Mouse (Mus musculus): ENCODE results near the gene Ptar1.
"Not testable (repeated sequence)": the region's sequence is repeated elsewhere in the genome, so short reads cannot be mapped to it uniquely, and the experiment has no call there.

The Ptar1 gene

GRCm38 (mm10) chr19:23687296-23688021 lies at the start of gene Ptar1:
Gene Ptar1 (plus strand): TSS chr19:23687429.
- DNase-seq (ENCODE audit: low spot score), result peak; percentile 81

- no peak for DNase-seq (ENCODE audit: low spot score)
These were observed 43.4 kb upstream of the Ptar1 start for GRCm38 (mm10) chr19:23643819-23644218.

DNA sequence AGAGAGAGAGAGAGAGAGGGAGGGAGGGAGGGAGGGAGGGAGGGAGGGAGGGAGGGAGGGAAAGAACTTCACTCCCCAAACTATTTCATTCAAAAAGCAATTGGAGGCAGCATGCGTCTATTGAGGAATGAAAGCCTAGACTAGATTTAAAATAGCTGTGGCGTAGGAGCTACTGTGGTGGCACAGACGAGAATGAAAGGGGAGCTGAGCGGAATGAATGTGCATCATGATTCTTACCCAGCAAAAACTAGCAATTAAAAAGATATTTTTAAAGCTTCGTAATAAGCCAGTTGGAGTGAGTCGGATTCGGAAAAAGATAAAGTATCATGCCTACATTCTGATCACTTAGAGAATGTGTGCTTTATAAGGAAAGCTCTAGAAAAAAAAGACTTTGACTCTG lies 41.9 kb upstream of the Ptar1 start:
- no peak for DNase-seq (ENCODE audit: low spot score)

DNA sequence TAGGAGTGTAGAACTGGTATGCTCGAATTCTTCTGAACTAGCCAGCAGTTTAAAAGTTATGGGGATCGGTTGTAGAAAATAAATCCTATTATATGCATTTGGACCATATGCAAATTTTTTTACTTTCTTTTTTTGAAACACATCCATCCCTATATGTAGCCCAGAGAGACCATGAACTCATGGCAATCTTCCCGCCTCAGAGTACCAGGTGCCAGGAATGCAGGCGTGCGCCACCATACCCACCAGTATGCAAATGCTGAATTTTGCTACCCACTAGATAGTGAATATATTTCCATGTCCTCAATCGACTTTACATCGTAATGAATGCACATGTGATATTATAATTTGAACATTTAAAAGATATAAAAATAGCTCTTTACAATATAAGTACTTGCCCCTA lies 39.9 kb upstream of the Ptar1 start:
- no peak for DNase-seq (ENCODE audit: low spot score)

DNA sequence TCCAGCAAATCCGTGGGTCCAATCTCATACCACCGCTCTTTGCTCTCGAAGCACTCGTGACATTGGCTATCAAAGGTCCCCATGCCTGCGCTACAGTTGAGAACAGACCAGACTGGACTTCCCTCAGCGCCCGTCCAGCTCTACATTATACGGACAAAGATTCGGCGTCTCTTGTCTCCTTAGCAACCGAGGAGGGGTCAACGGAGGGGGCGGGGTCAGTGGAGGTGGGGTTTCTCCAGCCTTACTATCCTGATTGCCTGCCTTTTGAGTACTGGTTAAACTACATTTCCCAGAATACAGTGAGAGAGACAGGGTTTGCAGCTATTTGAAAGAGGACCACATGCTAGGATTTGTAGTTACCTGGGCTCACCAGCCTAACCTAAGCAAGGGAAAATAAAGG lies 34.6 kb upstream of the Ptar1 start, which contains the start of gene 1700028P14Rik:
TSS of gene 1700028P14Rik (minus strand) at position 169 of the 400 bp plus-strand sequence.
- DNase-seq (ENCODE audit: low spot score), result no peak

GRCm38 (mm10) chr19:23653154-23653553 lies 34.1 kb upstream of the Ptar1 start:
- DNase-seq (ENCODE audit: low spot score), result no peak

DNA sequence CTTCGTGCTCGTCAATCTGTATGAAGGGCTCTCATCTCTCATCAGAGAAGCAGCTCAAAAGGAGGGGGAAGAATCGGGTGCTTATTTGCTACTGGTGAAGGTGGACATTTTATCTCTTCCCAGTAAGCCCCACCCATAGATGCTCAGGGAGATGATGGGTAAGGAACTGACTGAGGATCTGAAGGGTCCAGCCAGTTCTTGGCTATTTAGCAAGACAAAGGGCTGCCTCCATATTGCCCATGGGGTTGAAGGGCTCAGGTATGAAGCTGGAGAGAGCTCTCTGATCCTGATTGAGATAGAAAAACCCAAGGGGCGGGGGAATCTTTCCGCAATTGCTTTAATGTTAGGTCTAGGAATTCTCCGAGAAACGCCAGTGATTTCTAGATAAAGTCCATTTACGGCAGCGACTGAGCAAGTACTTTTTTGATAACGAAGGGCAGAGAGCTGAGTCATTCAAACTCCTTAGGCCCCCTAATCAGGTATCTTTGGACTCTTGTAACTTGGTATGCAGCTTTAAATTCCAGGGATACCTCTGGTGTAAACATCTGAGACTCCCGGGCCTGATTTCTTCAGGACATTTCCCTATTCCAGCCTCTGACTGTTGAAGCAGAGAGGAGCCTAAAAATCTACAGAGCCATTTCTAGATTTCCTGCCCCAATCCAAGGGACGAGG lies 29.8 kb upstream of the Ptar1 start:
- no peak for DNase-seq (ENCODE audit: low spot score)

DNA sequence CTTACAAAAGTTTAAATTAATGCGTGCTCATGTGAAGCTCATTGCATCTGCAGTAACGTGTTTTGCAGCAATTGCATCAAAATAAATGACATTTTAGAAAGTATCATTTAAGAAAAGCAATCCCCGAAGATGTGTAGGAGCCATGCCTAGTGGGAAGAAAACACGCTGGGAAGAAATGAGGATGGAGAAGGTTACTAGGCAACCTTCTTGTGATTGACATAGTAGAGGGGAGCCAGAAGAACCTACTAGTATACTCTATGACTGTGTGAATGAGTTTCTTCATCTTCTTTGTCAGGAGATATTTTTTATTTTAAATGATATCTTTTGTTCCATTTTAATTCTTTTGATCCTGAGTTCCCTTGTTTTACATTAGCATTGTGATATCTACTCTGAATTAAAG lies 28.9 kb upstream of the Ptar1 start:
- DNase-seq (ENCODE audit: low spot score), result no peak

- DNase-seq (ENCODE audit: low spot score), result no peak
These were observed 23.1 kb upstream of the Ptar1 start for GRCm38 (mm10) chr19:23664083-23664482.

- no peak for DNase-seq (ENCODE audit: low spot score)
These were observed 19.0 kb upstream of the Ptar1 start for GRCm38 (mm10) chr19:23668142-23668655.

GRCm38 (mm10) chr19:23673021-23673420 lies 14.2 kb upstream of the Ptar1 start:
- DNase-seq (ENCODE audit: low spot score), result no peak

- not testable (repeated sequence) for DNase-seq (ENCODE audit: low spot score)
These were observed 11.6 kb upstream of the Ptar1 start for GRCm38 (mm10) chr19:23675656-23676055.

DNA sequence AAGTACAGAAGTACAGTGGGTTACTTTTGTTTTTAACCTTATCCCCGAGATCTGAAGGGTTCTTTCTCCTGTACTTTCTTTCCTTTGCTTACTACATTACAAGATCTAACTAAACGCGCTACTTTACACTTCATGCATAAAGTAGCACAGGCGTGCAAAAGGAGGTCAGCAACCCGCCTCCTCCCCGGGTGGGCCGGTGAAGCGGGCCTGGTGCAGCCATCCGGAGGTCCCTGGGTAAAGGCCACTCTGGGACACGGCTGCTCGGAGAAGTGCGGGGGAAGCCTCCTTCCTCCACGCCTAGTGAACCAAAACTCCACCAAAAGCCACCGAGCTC lies 300 bp upstream of the Ptar1 start:
- DNase-seq (ENCODE audit: low spot score), result no peak

- DNase-seq (ENCODE audit: low spot score), result no peak
These were observed 1.3 kb downstream of the Ptar1 start for GRCm38 (mm10) chr19:23688421-23688946.

DNA sequence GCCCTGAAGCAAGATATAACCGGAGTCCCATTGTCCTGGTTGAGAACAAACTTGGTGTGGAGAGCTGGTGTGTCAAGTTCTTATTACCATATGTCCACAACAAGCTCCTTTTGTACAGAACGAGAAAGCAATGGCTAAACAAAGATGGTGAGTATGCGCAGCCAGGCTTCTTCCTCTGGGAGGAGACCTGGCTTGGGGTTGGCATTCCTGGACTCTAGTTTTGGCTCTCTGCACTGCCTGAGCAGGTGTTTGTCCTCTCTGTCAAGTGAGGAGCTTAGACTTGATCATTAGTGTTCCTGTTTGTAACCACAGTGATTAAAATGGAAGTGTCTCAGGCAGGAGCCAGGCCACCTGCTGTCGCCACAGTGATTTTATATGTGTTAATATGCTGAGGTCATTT lies 7.1 kb downstream of the Ptar1 start:
- DNase-seq (ENCODE audit: low spot score), result no peak

DNA sequence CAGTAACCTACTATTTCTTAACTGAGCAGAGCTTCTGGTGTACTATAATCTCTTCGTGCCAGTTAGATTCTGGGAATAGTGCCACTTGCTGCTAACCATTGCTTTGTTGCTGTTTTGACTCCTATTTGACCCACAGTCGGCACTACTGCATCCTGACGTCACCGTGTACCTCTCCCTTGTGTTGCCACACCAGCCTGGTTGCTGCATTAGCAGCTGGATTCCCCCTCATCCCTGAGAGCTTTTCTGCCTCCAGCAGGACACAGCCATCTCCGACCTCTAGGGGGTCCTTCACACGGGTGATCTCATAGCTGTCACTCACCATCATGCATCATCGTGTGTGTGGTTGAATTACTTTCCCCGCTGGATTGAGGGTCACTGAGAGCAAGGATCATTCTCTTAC lies 10.6 kb downstream of the Ptar1 start:
- no peak for DNase-seq (ENCODE audit: low spot score)

- DNase-seq (ENCODE audit: low spot score), result no peak
These were observed 11.1 kb downstream of the Ptar1 start for GRCm38 (mm10) chr19:23698366-23698765.

DNA sequence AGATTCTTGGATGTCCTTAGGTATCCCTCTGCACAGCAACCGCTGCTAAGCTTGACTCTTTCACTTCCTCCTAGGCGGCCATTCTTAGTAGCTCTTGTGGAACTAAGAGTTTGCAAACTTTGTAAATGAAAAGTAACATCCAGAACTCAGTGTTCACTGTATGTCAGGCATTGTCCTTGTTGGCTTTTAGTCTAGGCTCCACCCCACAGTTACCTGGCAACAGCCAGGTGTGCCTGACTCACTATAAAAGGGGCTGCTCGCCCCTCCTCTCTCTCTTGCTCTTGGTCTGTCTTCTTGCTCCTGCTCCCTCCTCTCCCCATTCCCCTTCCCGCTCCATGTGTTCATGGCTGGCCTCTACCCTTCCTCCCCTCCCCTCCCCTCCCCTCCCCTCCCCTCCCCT lies 11.9 kb downstream of the Ptar1 start:
- DNase-seq (ENCODE audit: low spot score), result no peak

GRCm38 (mm10) chr19:23702896-23703295 lies 15.7 kb downstream of the Ptar1 start:
- no peak for DNase-seq (ENCODE audit: low spot score)

DNA sequence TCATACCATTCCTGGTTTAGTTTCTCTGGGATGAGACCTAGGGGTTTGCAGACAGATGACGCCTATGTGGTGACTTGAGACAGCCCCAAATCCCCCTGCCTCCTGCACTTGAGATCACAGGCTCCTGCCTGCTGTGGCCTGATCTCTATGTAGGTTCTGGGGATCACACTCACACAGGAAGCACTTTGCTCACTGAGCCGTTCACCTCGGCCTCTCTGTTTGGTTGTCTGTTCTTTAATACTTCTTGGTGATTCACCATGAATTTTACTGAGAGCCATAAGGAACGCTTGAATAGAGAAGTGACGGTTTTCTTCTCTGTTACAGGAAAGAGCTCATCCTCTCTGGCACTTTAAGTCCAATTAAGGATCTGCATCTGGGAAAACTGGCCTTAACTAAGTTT lies 18.2 kb downstream of the Ptar1 start:
- DNase-seq (ENCODE audit: low spot score), result no peak

GRCm38 (mm10) chr19:23746506-23746905 lies 59.3 kb downstream of the Ptar1 start:
- DNase-seq (ENCODE audit: low spot score), result no peak

DNA sequence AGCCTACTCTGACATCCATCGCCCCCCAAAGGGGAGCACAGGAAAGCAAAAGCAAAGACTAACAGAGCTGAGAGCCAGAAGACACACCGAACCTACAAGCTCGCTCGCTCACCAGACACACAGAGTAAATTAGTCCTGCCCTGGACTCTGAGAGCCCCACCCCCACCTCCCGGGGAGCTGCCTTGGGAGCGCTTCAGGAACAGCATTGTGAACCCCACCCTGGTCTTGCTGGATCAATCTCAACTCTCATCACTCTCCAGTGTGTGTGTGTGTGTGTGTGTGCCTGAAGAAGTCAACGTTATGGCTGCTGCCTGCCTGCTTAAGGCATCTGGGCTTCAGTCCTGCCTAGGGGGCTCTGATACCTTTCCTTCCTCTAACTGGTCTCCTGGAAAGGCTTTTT lies 69.8 kb downstream of the Ptar1 start:
- peak; percentile 32 for DNase-seq (ENCODE audit: low spot score)

DNA sequence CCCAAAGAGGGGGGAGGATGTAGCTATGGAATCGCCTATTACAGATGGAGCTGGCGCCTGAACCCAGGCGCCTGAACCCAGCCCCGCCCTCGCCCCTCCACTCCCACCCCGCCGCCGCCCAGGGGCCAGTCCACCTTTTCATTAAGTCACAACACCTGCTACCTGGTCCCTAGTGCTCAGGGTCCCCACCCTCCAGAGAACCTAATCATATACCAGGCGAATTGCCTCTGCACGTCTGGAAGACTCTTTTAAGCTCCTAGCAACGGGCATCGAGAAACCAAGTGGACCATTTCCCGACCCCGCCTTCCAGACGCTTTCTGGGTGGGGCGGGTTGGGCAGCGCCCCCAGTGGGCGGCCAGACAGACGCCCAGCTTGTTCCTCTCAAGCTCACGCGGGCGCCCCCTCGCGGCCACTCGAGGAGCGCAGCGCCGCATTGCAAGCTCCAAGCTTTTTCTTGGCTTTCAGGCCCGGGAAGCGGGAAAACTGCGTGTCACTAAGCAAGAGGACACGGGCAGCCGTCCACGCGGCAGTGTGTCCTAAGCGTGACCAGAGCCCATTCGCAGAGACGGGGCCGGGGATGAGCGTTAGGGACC lies 70.8 kb downstream of the Ptar1 start:
- peak; percentile 94 for DNase-seq (ENCODE audit: low spot score)

Measured in MN1 (cell line).